Mouse (Mus musculus): Measurements from ENCODE around the gene Tk1.

- TF ChIP-seq CTCF (IDR thresholded peaks at IDR 0.05; ENCODE audit: borderline replicate concordance, insufficient read depth, low read depth, low read length) = no peak
- TF ChIP-seq POLR2A (IDR thresholded peaks at IDR 0.05; ENCODE audit: borderline replicate concordance, insufficient read depth, low read length) = no peak
Measured at GRCm38 (mm10) chr11:117827386-117827785, 1.5 kb upstream of the Tk1 start.

Measured in cerebellum, adult 2 months (tissue).